Mouse (Mus musculus): Measurements from ENCODE around the gene Ugt1a6b. TPM values are rescaled to one million over a fixed set of nuclear protein-coding genes. Genes with fewer than 3 reads are reported as not detected.

The Ugt1a6b gene
- polyA plus RNA-seq, 1 experiment = 8.5 TPM

GRCm38 (mm10) chr1:88257681-88258080, 154.6 kb downstream of the Ugt1a6b start:
- H3K4me1 ChIP-seq (ENCODE audit: control insufficient read depth, insufficient read depth, low read length) = no peaks in the 10 kb centered on the region; the same call in 1 of the 2 replicates
- DNase-seq = no peak
- no peaks in the 10 kb centered on the region for H3K36me3 ChIP-seq (ENCODE audit: control insufficient read depth, insufficient read depth, low read length)
- no peak for TF ChIP-seq CTCF (conservative IDR thresholded peaks at IDR 0.05; ENCODE audit: insufficient read depth, insufficient read length, low read depth, low read length)
- no peak for TF ChIP-seq POLR2A (IDR thresholded peaks at IDR 0.05; ENCODE audit: low read depth, low read length)
- no peak overlapping the region for H3K4me3 ChIP-seq (ENCODE audit: insufficient read depth, low read depth, low read length)
- 81% methylated on average over 6 of the region's 6 CpGs for WGBS
- H3K27ac ChIP-seq (ENCODE audit: insufficient read depth, low read depth, low read length) = no peak overlapping the region
- H3K27me3 ChIP-seq (replicated peaks; ENCODE audit: control insufficient read depth, insufficient read depth, low read length) = no peaks in the 10 kb centered on the region

- Histone ChIP-seq H3K27ac (ENCODE audit: insufficient read depth, low read depth, low read length) (no peak overlapping the region), H3K4me1 (ENCODE audit: control insufficient read depth, insufficient read depth, low read length) (no peaks in the 10 kb centered on the region; the same call in 1 of the 2 replicates), H3K27me3 (replicated peaks; ENCODE audit: control insufficient read depth, insufficient read depth, low read length) (no peaks in the 10 kb centered on the region), H3K4me3 (ENCODE audit: insufficient read depth, low read depth, low read length) (no peak overlapping the region), H3K36me3 (ENCODE audit: control insufficient read depth, insufficient read depth, low read length) (no peaks in the 10 kb centered on the region)
- DNase-seq = no peak
- 66% methylated on average over 6 of the region's 6 CpGs for WGBS
- TF ChIP-seq POLR2A (IDR thresholded peaks at IDR 0.05; ENCODE audit: low read depth, low read length) = no peak
- TF ChIP-seq CTCF (conservative IDR thresholded peaks at IDR 0.05; ENCODE audit: insufficient read depth, insufficient read length, low read depth, low read length) = no peak
Measured at GRCm38 (mm10) chr1:88258361-88258760, 155.3 kb downstream of the Ugt1a6b start.

GRCm38 (mm10) chr1:88258881-88259642, 156.0 kb downstream of the Ugt1a6b start:
- DNase-seq = peak; percentile 62
- H3K36me3 ChIP-seq (ENCODE audit: control insufficient read depth, insufficient read depth, low read length) = no peaks in the 10 kb centered on the region
- no peak overlapping the region for H3K4me3 ChIP-seq (ENCODE audit: insufficient read depth, low read depth, low read length)
- 54% methylated on average over 8 of the region's 8 CpGs for whole genome bisulfite sequencing
- no peaks in the 10 kb centered on the region for H3K27me3 ChIP-seq (replicated peaks; ENCODE audit: control insufficient read depth, insufficient read depth, low read length)
- no peaks in the 10 kb centered on the region; the same call in 1 of the 2 replicates for H3K4me1 ChIP-seq (ENCODE audit: control insufficient read depth, insufficient read depth, low read length)
- no peak overlapping the region for H3K27ac ChIP-seq (ENCODE audit: insufficient read depth, low read depth, low read length)
- TF ChIP-seq POLR2A (IDR thresholded peaks at IDR 0.05; ENCODE audit: low read depth, low read length) (no peak), CTCF (conservative IDR thresholded peaks at IDR 0.05; ENCODE audit: insufficient read depth, insufficient read length, low read depth, low read length) (no peak)

GRCm38 (mm10) chr1:88259643-88260024, 156.6 kb downstream of the Ugt1a6b start:
- no peak overlapping the region for H3K27ac ChIP-seq (ENCODE audit: insufficient read depth, low read depth, low read length)
- no peaks in the 10 kb centered on the region; the same call in 1 of the 2 replicates for H3K4me1 ChIP-seq (ENCODE audit: control insufficient read depth, insufficient read depth, low read length)
- 71% methylated on average over 4 of the region's 4 CpGs for WGBS
- DNase-seq = no peak
- H3K4me3 ChIP-seq (ENCODE audit: insufficient read depth, low read depth, low read length) = no peak overlapping the region
- TF ChIP-seq CTCF (conservative IDR thresholded peaks at IDR 0.05; ENCODE audit: insufficient read depth, insufficient read length, low read depth, low read length) (no peak), POLR2A (IDR thresholded peaks at IDR 0.05; ENCODE audit: low read depth, low read length) (no peak)
- no peaks in the 10 kb centered on the region for H3K36me3 ChIP-seq (ENCODE audit: control insufficient read depth, insufficient read depth, low read length)
- no peaks in the 10 kb centered on the region for H3K27me3 ChIP-seq (replicated peaks; ENCODE audit: control insufficient read depth, insufficient read depth, low read length)

GRCm38 (mm10) chr1:88260114-88260513, 157.1 kb downstream of the Ugt1a6b start:
- no peak for TF ChIP-seq CTCF (conservative IDR thresholded peaks at IDR 0.05; ENCODE audit: insufficient read depth, insufficient read length, low read depth, low read length)
- no peak for TF ChIP-seq POLR2A (IDR thresholded peaks at IDR 0.05; ENCODE audit: low read depth, low read length)
- Histone ChIP-seq H3K27ac (ENCODE audit: insufficient read depth, low read depth, low read length) (no peak overlapping the region), H3K27me3 (replicated peaks; ENCODE audit: control insufficient read depth, insufficient read depth, low read length) (no peaks in the 10 kb centered on the region), H3K36me3 (ENCODE audit: control insufficient read depth, insufficient read depth, low read length) (no peaks in the 10 kb centered on the region), H3K4me3 (ENCODE audit: insufficient read depth, low read depth, low read length) (no peak overlapping the region), H3K4me1 (ENCODE audit: control insufficient read depth, insufficient read depth, low read length) (no peaks in the 10 kb centered on the region; the same call in 1 of the 2 replicates)
- DNase-seq = peak; percentile 73
- 65% methylated on average over 6 of the region's 6 CpGs for WGBS

- H3K27ac ChIP-seq (ENCODE audit: insufficient read depth, low read depth, low read length) = no peak overlapping the region
- WGBS = 77% methylated on average over 10 of the region's 10 CpGs
- DNase-seq = no peak
- H3K36me3 ChIP-seq (ENCODE audit: control insufficient read depth, insufficient read depth, low read length) = no peaks in the 10 kb centered on the region
- H3K4me1 ChIP-seq (ENCODE audit: control insufficient read depth, insufficient read depth, low read length) = no peaks in the 10 kb centered on the region; the same call in 1 of the 2 replicates
- no peak for TF ChIP-seq POLR2A (IDR thresholded peaks at IDR 0.05; ENCODE audit: low read depth, low read length)
- TF ChIP-seq CTCF (conservative IDR thresholded peaks at IDR 0.05; ENCODE audit: insufficient read depth, insufficient read length, low read depth, low read length) = no peak
- H3K27me3 ChIP-seq (replicated peaks; ENCODE audit: control insufficient read depth, insufficient read depth, low read length) = no peaks in the 10 kb centered on the region
- no peak overlapping the region for H3K4me3 ChIP-seq (ENCODE audit: insufficient read depth, low read depth, low read length)
Measured at GRCm38 (mm10) chr1:88260604-88261377, 157.7 kb downstream of the Ugt1a6b start.

- Histone ChIP-seq H3K4me3 (ENCODE audit: insufficient read depth, low read depth, low read length) (no peak overlapping the region), H3K4me1 (ENCODE audit: control insufficient read depth, insufficient read depth, low read length) (no peaks in the 10 kb centered on the region; the same call in 1 of the 2 replicates), H3K27me3 (replicated peaks; ENCODE audit: control insufficient read depth, insufficient read depth, low read length) (no peaks in the 10 kb centered on the region), H3K36me3 (ENCODE audit: control insufficient read depth, insufficient read depth, low read length) (peaks cover 2% of the 10 kb centered on the region; the same call in 1 of the 2 replicates), H3K27ac (ENCODE audit: insufficient read depth, low read depth, low read length) (no peak overlapping the region)
- 84% methylated on average over 7 of the region's 7 CpGs for WGBS
- no peak for TF ChIP-seq POLR2A (IDR thresholded peaks at IDR 0.05; ENCODE audit: low read depth, low read length)
- TF ChIP-seq CTCF (conservative IDR thresholded peaks at IDR 0.05; ENCODE audit: insufficient read depth, insufficient read length, low read depth, low read length) = no peak
- no peak for DNase-seq
Measured at GRCm38 (mm10) chr1:88261706-88262105, 158.7 kb downstream of the Ugt1a6b start.
